Mouse (Mus musculus) effector memory CD4-positive, alpha-beta T cell, adult 5 months (primary cell): ENCODE data around the gene Ccdc134. TPM values are rescaled to one million over a fixed set of nuclear protein-coding genes. Genes with fewer than 3 reads are reported as not detected.

Experiments
- polyA plus RNA-seq: library from polyadenylated mRNA; unstranded; fragments of 100-300 nt; shearing (Covaris generic); gene quantifications from one replicate; pipeline ENCODE4 v1.2.1, GENCODE M21; 2017

The Ccdc134 gene
- polyA plus RNA-seq = 31.0 TPM

DNA sequence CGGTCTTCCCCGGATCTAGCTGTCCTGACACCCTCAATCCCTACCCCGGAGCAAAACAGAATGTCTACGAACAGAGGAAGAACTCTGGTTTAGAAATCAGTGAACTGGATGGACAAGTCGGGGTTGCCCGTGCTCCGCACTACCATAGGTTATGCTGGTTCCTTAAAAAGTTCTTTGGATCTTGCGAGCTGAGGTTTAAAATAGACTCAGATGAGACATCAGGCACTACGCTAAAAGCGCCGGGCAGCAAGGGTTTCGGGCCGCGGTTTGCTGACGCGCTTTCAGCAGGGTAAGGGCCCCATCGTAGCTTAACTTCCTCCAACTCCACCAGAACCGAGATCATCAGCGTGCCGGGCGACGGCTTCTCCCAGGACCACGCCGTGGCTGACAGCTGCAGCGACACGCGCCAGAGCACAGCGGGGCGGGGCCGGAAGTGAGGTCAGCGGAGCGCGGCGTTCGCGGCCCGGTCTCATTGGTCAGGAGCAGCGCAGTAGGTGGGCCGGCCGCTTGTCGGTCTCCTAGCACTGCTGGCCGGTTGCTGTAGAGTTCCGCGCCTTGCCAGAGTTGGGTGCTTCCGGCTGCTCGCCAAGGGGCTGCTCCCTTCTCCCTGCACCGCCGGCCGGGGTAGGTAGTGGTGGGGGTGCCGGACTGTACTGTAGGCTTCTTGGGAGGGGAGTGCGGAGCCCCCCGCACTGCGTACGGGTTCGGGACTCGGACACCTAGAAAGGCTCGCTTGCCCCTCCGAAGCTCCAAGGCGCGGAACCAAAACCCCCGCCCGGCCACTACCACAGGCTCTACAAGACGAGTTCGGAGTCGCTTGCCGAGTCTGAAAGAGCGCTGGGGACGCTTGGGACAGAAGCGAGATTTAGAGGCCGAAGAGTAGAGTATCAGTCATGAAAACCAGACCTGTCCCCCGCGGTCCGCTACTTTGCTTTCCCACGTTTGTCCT lies at the start of gene Ccdc134:
Ccdc134 (plus strand) TSS at position 497 of the 949 bp plus-strand sequence.

GRCm38 (mm10) chr15:82146770-82147610 lies 19.3 kb downstream of the Ccdc134 start, which contains the start of gene Srebf2:
Gene Srebf2, plus strand, starts transcription at chr15:82147181.

Other genes starting within 250 kb of the Ccdc134 start
- 32.1 TPM for gene Polr3h, start 201.7 kb upstream of the Ccdc134 start, polyA plus RNA-seq
- gene Csdc2, start 191.2 kb upstream of the Ccdc134 start, polyA plus RNA-seq = not detected
- gene Pmm1, start 167.0 kb upstream of the Ccdc134 start, polyA plus RNA-seq = 7.9 TPM
- gene 1700029P11Rik, start 147.4 kb upstream of the Ccdc134 start, polyA plus RNA-seq = not detected
- 36.4 TPM for gene Xrcc6, start 140.1 kb upstream of the Ccdc134 start, polyA plus RNA-seq
- gene Desi1, start 94.1 kb upstream of the Ccdc134 start, polyA plus RNA-seq = 29.9 TPM
- gene Snu13, start 80.3 kb upstream of the Ccdc134 start, polyA plus RNA-seq = 238 TPM
- gene 4930407I10Rik, start 68.8 kb upstream of the Ccdc134 start, polyA plus RNA-seq = not detected
- gene Mei1, start 57.9 kb upstream of the Ccdc134 start, polyA plus RNA-seq = not detected
- gene Srebf2, start 19.3 kb downstream of the Ccdc134 start, polyA plus RNA-seq = 179 TPM
- not detected for gene Shisa8, start 84.9 kb downstream of the Ccdc134 start, polyA plus RNA-seq
- 0.56 TPM for gene Tnfrsf13c, start 96.4 kb downstream of the Ccdc134 start, polyA plus RNA-seq
- gene Cenpm, start 116.8 kb downstream of the Ccdc134 start, polyA plus RNA-seq = 0.84 TPM
- gene 1500009C09Rik, start 124.5 kb downstream of the Ccdc134 start, polyA plus RNA-seq = not detected
- gene Sept3, start 147.0 kb downstream of the Ccdc134 start, polyA plus RNA-seq = not detected
- gene Wbp2nl, start 171.0 kb downstream of the Ccdc134 start, polyA plus RNA-seq = not detected
- 31.6 TPM for gene Naga, start 211.0 kb downstream of the Ccdc134 start, polyA plus RNA-seq
- gene Pheta2, start 211.0 kb downstream of the Ccdc134 start, polyA plus RNA-seq = 0.26 TPM
- 159 TPM for gene Smdt1, start 211.0 kb downstream of the Ccdc134 start, polyA plus RNA-seq
- gene Ndufa6, start 226.4 kb downstream of the Ccdc134 start, polyA plus RNA-seq = 256 TPM